Mouse (Mus musculus): ENCODE data around the gene Fbxl16. TPM values are rescaled to one million over a fixed set of nuclear protein-coding genes. Genes with fewer than 3 reads are reported as not detected.

Gene Fbxl16
- total RNA-seq, 2 experiments from 2014 or later = 460 to 479 TPM

- no peak for DNase-seq (ENCODE audit: low spot score in 2 of 2)
- intact Hi-C loops (cut with DNase I) = no loop called here
Observed at GRCm38 (mm10) chr17:25866172-25866571, 57.3 kb downstream of the Fbxl16 start.

GRCm38 (mm10) chr17:25867509-25867835 lies 58.6 kb downstream of the Fbxl16 start:
- intact Hi-C loops (cut with DNase I) = no loop called here
- DNase-seq (ENCODE audit: low spot score in 2 of 2) = no peak

- DNase-seq (ENCODE audit: low spot score in 2 of 2) = no peak
- intact Hi-C loops (cut with DNase I) = no loop called here
Observed at GRCm38 (mm10) chr17:25867836-25868600, 59.1 kb downstream of the Fbxl16 start.

GRCm38 (mm10) chr17:25868601-25869191 lies 59.8 kb downstream of the Fbxl16 start, which contains the start of gene Mcrip2:
Mcrip2 (minus strand) TSS chr17:25868764.
- intact Hi-C loops (cut with DNase I) = no loop called here
- peak; percentile 76 to 80 for DNase-seq (ENCODE audit: low spot score in 2 of 2)

GRCm38 (mm10) chr17:25869498-25869897 lies 60.6 kb downstream of the Fbxl16 start:
- DNase-seq (ENCODE audit: low spot score in 2 of 2) = no peak
- intact Hi-C loops (cut with DNase I) = no loop called here

GRCm38 (mm10) chr17:25869954-25870353 lies 61.1 kb downstream of the Fbxl16 start:
- no peak for DNase-seq (ENCODE audit: low spot score in 2 of 2)
- intact Hi-C loops (cut with DNase I) = no loop called here

Small RNA genes lying within 50 kb of the gene (microRNA-seq; reads per million reads assigned to microRNA genes)
- gene Mir3082 (2.7 to 3.2 reads per million in 2 experiments), gene Mir6966 (1.6 to 3.4 reads per million in 2 experiments)

Other genes starting within 250 kb of the Fbxl16 start
- gene Sox8, start 238.4 kb upstream of the Fbxl16 start, total RNA-seq (2021) = 10 to 100 TPM; 62.2 to 70.1 TPM
- gene Lmf1, start 230.0 kb upstream of the Fbxl16 start, total RNA-seq (2021) = 10 to 100 TPM; 22.1 to 23.4 TPM
- gene Gng13, start 91.9 kb upstream of the Fbxl16 start, total RNA-seq (2021) = 100 to 1,000 TPM; 125 to 154 TPM
- gene Chtf18, start 81.7 kb upstream of the Fbxl16 start, total RNA-seq (2021) = 1 to 10 TPM; 1.9 to 4.3 TPM
- 10 to 100 TPM; 34.2 to 35.5 TPM for gene Rpusd1, start 81.4 kb upstream of the Fbxl16 start, total RNA-seq (2021)
- not detected for gene Mslnl, start 73.0 kb upstream of the Fbxl16 start, total RNA-seq (2021)
- 1 to 10 TPM; 6.2 to 6.5 TPM for gene Msln, start 54.7 kb upstream of the Fbxl16 start, total RNA-seq (2021)
- 10 to 100 TPM; 28.8 to 32.8 TPM for gene Narfl, start 35.3 kb upstream of the Fbxl16 start, total RNA-seq (2021)
- 100 to 1,000 TPM; 127 to 140 TPM for gene Haghl, start 23.4 kb upstream of the Fbxl16 start, total RNA-seq (2021)
- not detected for gene Ccdc78, start 22.5 kb upstream of the Fbxl16 start, total RNA-seq (2021)
- gene Fam173a, start 16.2 kb upstream of the Fbxl16 start, total RNA-seq (2021) = 10 to 100 TPM; 82.7 to 87.4 TPM
- gene AC134908.4, start 13.4 kb upstream of the Fbxl16 start, total RNA-seq (2021) = not detected
- 10 to 100 TPM; 73.5 to 84.2 TPM for gene Metrn, start 11.9 kb upstream of the Fbxl16 start, total RNA-seq (2021)
- 10 to 100 TPM; 22.3 to 23.3 TPM for gene Wdr24, start 14.5 kb downstream of the Fbxl16 start, total RNA-seq (2021)
- 10 to 100 TPM; 59.1 to 59.6 TPM for gene Jmjd8, start 19.8 kb downstream of the Fbxl16 start, total RNA-seq (2021)
- 100 to 1,000 TPM; 160 to 166 TPM for gene Stub1, start 24.3 kb downstream of the Fbxl16 start, total RNA-seq (2021)
- 10 to 100 TPM; 85.8 to 89.7 TPM for gene Rhbdl1, start 28.2 kb downstream of the Fbxl16 start, total RNA-seq (2021)
- 10 to 100 TPM; 29.0 to 29.5 TPM for gene Gm20683, start 32.7 kb downstream of the Fbxl16 start, total RNA-seq (2021)
- gene Rhot2, start 35.8 kb downstream of the Fbxl16 start, total RNA-seq (2021) = 10 to 100 TPM; 81.9 to 84.9 TPM
- 10 to 100 TPM; 34.2 to 37.9 TPM for gene Wdr90, start 52.4 kb downstream of the Fbxl16 start, total RNA-seq (2021)
- 10 to 100 TPM; 25.5 to 31.6 TPM for gene Mcrip2, start 59.7 kb downstream of the Fbxl16 start, total RNA-seq (2021)
- gene Mettl26, start 66.0 kb downstream of the Fbxl16 start, total RNA-seq (2021) = 10 to 100 TPM; 37.6 to 40.3 TPM
- 1 to 10 TPM; 1.1 to 1.8 TPM for gene Wfikkn1, start 71.8 kb downstream of the Fbxl16 start, total RNA-seq (2021)
- 10 to 100 TPM; 53.7 to 57.3 TPM for gene Rab40c, start 110.6 kb downstream of the Fbxl16 start, total RNA-seq (2021)
- gene Pigq, start 135.9 kb downstream of the Fbxl16 start, total RNA-seq (2021) = 100 to 1,000 TPM; 138 to 145 TPM
- gene Nhlrc4, start 135.9 kb downstream of the Fbxl16 start, total RNA-seq (2021) = not detected
- gene A930017K11Rik, start 143.5 kb downstream of the Fbxl16 start, total RNA-seq (2021) = under 1 TPM in 1 of 2 experiments, not detected in 1; 0.13 TPM
- gene Capn15, start 176.7 kb downstream of the Fbxl16 start, total RNA-seq (2021) = 10 to 100 TPM; 46.5 to 50.0 TPM

Data from left cerebral cortex, postnatal 14 days (tissue).